Mouse (Mus musculus): ENCODE results near the gene Zbtb38. TPM values are rescaled to one million over a fixed set of nuclear protein-coding genes. Genes with fewer than 3 reads are reported as not detected.

Gene Zbtb38
- polyA plus RNA-seq, 1 experiment from 2014 or later: 8.8 TPM

GRCm38 (mm10) chr9:96718402-96718798 lies 34.2 kb downstream of the Zbtb38 start:
- WGBS: 92% methylated on average over 8 of the region's 8 CpGs
- Histone ChIP-seq H3K27me3 (ENCODE audit: control insufficient read depth, insufficient read depth, low read length) (no peaks in the 10 kb centered on the region), H3K36me3 (replicated peaks; ENCODE audit: control insufficient read depth, insufficient read depth, low read depth, low read length) (no peaks in the 10 kb centered on the region), H3K4me2 (ENCODE audit: low read depth, low read length) (no peak overlapping the region), H3K9ac (replicated peaks; ENCODE audit: low read length) (no peak overlapping the region), H3K27ac (replicated peaks; ENCODE audit: low read depth, low read length) (no peak overlapping the region), H3K4me1 (ENCODE audit: control insufficient read depth, insufficient read depth, low read length) (no peaks in the 10 kb centered on the region), H3K4me3 (ENCODE audit: low read depth, low read length) (no peak overlapping the region), H3K9me3 (replicated peaks; ENCODE audit: control insufficient read depth, low read length) (no peaks in the 10 kb centered on the region)
- DNase-seq (ENCODE audit: low spot score) (no peak), ATAC-seq (replicated peaks; ENCODE audit: insufficient number of reproducible peaks, low FRiP score, low TSS enrichment, low read depth) (no peak)

- Histone ChIP-seq H3K4me2 (ENCODE audit: low read depth, low read length) (no peak overlapping the region), H3K36me3 (replicated peaks; ENCODE audit: control insufficient read depth, insufficient read depth, low read depth, low read length) (no peaks in the 10 kb centered on the region), H3K27ac (replicated peaks; ENCODE audit: low read depth, low read length) (no peak overlapping the region), H3K27me3 (ENCODE audit: control insufficient read depth, insufficient read depth, low read length) (no peaks in the 10 kb centered on the region), H3K9ac (replicated peaks; ENCODE audit: low read length) (no peak overlapping the region), H3K4me1 (ENCODE audit: control insufficient read depth, insufficient read depth, low read length) (no peaks in the 10 kb centered on the region), H3K9me3 (replicated peaks; ENCODE audit: control insufficient read depth, low read length) (no peaks in the 10 kb centered on the region), H3K4me3 (ENCODE audit: low read depth, low read length) (no peak overlapping the region)
- DNase-seq (ENCODE audit: low spot score) (no peak), ATAC-seq (replicated peaks; ENCODE audit: insufficient number of reproducible peaks, low FRiP score, low TSS enrichment, low read depth) (no peak)
- 88% methylated on average over 16 of the region's 16 CpGs for WGBS
Measured at GRCm38 (mm10) chr9:96717698-96718401, 34.8 kb downstream of the Zbtb38 start.

- DNase-seq (ENCODE audit: low spot score): no peak
- ATAC-seq (replicated peaks; ENCODE audit: insufficient number of reproducible peaks, low FRiP score, low TSS enrichment, low read depth): no peak
- Histone ChIP-seq H3K4me2 (ENCODE audit: low read depth, low read length) (no peak overlapping the region), H3K4me1 (ENCODE audit: control insufficient read depth, insufficient read depth, low read length) (no peaks in the 10 kb centered on the region), H3K36me3 (replicated peaks; ENCODE audit: control insufficient read depth, insufficient read depth, low read depth, low read length) (no peaks in the 10 kb centered on the region), H3K9ac (replicated peaks; ENCODE audit: low read length) (no peak overlapping the region), H3K4me3 (ENCODE audit: low read depth, low read length) (no peak overlapping the region), H3K27me3 (ENCODE audit: control insufficient read depth, insufficient read depth, low read length) (no peaks in the 10 kb centered on the region), H3K9me3 (replicated peaks; ENCODE audit: control insufficient read depth, low read length) (no peaks in the 10 kb centered on the region), H3K27ac (replicated peaks; ENCODE audit: low read depth, low read length) (no peak overlapping the region)
- 89% methylated on average over 14 of the region's 14 CpGs for WGBS
Measured at GRCm38 (mm10) chr9:96716735-96717444, 35.7 kb downstream of the Zbtb38 start.

- H3K4me1 ChIP-seq (ENCODE audit: control insufficient read depth, insufficient read depth, low read length): no peaks in the 10 kb centered on the region
- H3K4me2 ChIP-seq (ENCODE audit: low read depth, low read length): no peak overlapping the region
- no peaks in the 10 kb centered on the region for H3K36me3 ChIP-seq (replicated peaks; ENCODE audit: control insufficient read depth, insufficient read depth, low read depth, low read length)
- ATAC-seq (replicated peaks; ENCODE audit: insufficient number of reproducible peaks, low FRiP score, low TSS enrichment, low read depth): no peak
- H3K27ac ChIP-seq (replicated peaks; ENCODE audit: low read depth, low read length): no peak overlapping the region
- no peak overlapping the region for H3K4me3 ChIP-seq (ENCODE audit: low read depth, low read length)
- 92% methylated on average over 10 of the region's 10 CpGs for WGBS
- no peaks in the 10 kb centered on the region for H3K27me3 ChIP-seq (ENCODE audit: control insufficient read depth, insufficient read depth, low read length)
- H3K9me3 ChIP-seq (replicated peaks; ENCODE audit: control insufficient read depth, low read length): no peaks in the 10 kb centered on the region
- DNase-seq (ENCODE audit: low spot score): no peak
- no peak overlapping the region for H3K9ac ChIP-seq (replicated peaks; ENCODE audit: low read length)
Measured at GRCm38 (mm10) chr9:96716136-96716535, 36.5 kb downstream of the Zbtb38 start.

- Histone ChIP-seq H3K4me2 (ENCODE audit: low read depth, low read length) (no peak overlapping the region), H3K9ac (replicated peaks; ENCODE audit: low read length) (no peak overlapping the region), H3K27ac (replicated peaks; ENCODE audit: low read depth, low read length) (no peak overlapping the region), H3K36me3 (replicated peaks; ENCODE audit: control insufficient read depth, insufficient read depth, low read depth, low read length) (no peaks in the 10 kb centered on the region), H3K27me3 (ENCODE audit: control insufficient read depth, insufficient read depth, low read length) (no peaks in the 10 kb centered on the region), H3K4me1 (ENCODE audit: control insufficient read depth, insufficient read depth, low read length) (no peaks in the 10 kb centered on the region), H3K4me3 (ENCODE audit: low read depth, low read length) (no peak overlapping the region), H3K9me3 (replicated peaks; ENCODE audit: control insufficient read depth, low read length) (no peaks in the 10 kb centered on the region)
- ATAC-seq (replicated peaks; ENCODE audit: insufficient number of reproducible peaks, low FRiP score, low TSS enrichment, low read depth) (no peak), DNase-seq (ENCODE audit: low spot score) (no peak)
- WGBS: 81% methylated on average over 11 of the region's 11 CpGs
Measured at GRCm38 (mm10) chr9:96715171-96715570, 37.5 kb downstream of the Zbtb38 start.

- Histone ChIP-seq H3K27ac (replicated peaks; ENCODE audit: low read depth, low read length) (no peak overlapping the region), H3K36me3 (replicated peaks; ENCODE audit: control insufficient read depth, insufficient read depth, low read depth, low read length) (no peaks in the 10 kb centered on the region), H3K4me2 (ENCODE audit: low read depth, low read length) (no peak overlapping the region), H3K9me3 (replicated peaks; ENCODE audit: control insufficient read depth, low read length) (no peaks in the 10 kb centered on the region), H3K9ac (replicated peaks; ENCODE audit: low read length) (no peak overlapping the region), H3K4me3 (ENCODE audit: low read depth, low read length) (no peak overlapping the region), H3K27me3 (ENCODE audit: control insufficient read depth, insufficient read depth, low read length) (no peaks in the 10 kb centered on the region), H3K4me1 (ENCODE audit: control insufficient read depth, insufficient read depth, low read length) (no peaks in the 10 kb centered on the region)
- DNase-seq (ENCODE audit: low spot score): no peak
- no peak for ATAC-seq (replicated peaks; ENCODE audit: insufficient number of reproducible peaks, low FRiP score, low TSS enrichment, low read depth)
- WGBS: 82% methylated on average over 14 of the region's 14 CpGs
Measured at GRCm38 (mm10) chr9:96713472-96714390, 38.9 kb downstream of the Zbtb38 start.

- Histone ChIP-seq H3K27ac (replicated peaks; ENCODE audit: low read depth, low read length) (no peak overlapping the region), H3K36me3 (replicated peaks; ENCODE audit: control insufficient read depth, insufficient read depth, low read depth, low read length) (no peaks in the 10 kb centered on the region), H3K27me3 (ENCODE audit: control insufficient read depth, insufficient read depth, low read length) (no peaks in the 10 kb centered on the region), H3K4me1 (ENCODE audit: control insufficient read depth, insufficient read depth, low read length) (no peaks in the 10 kb centered on the region), H3K9ac (replicated peaks; ENCODE audit: low read length) (no peak overlapping the region), H3K9me3 (replicated peaks; ENCODE audit: control insufficient read depth, low read length) (no peaks in the 10 kb centered on the region), H3K4me3 (ENCODE audit: low read depth, low read length) (no peak overlapping the region), H3K4me2 (ENCODE audit: low read depth, low read length) (no peak overlapping the region)
- WGBS: 86% methylated on average over 14 of the region's 14 CpGs
- ATAC-seq (replicated peaks; ENCODE audit: insufficient number of reproducible peaks, low FRiP score, low TSS enrichment, low read depth): no peak
- no peak for DNase-seq (ENCODE audit: low spot score)
Measured at GRCm38 (mm10) chr9:96712758-96713471, 39.7 kb downstream of the Zbtb38 start.
